Mouse (Mus musculus) embryonic facial prominence, embryonic 13.5 days (tissue): ENCODE measurements at regions not wholly inside any gene's neighbourhood (a gene's known extent, or its start where the extent isn't known, plus 50 kb on each side); places are given as distances from the start of the nearest gene placed in this dataset. TPM values are rescaled to one million over a fixed set of nuclear protein-coding genes. Genes with fewer than 3 reads are reported as not detected.

ENCODE experiments used
- ATAC-seq: fragments of 200-750 bp; cut with Nextera tagmentation; 2 replicates; pipeline ENCODE4 v1.8.0; 2017; ENCODE audit warnings: low read depth; ENCODE audit not compliant: insufficient number of reproducible peaks, insufficient read depth, low FRiP score, low TSS enrichment
- H3K27ac ChIP-seq: fragments of 300-500 bp; sonication (generic); 2 replicates; pipeline ENCODE4 v1.5.1; 2015; ENCODE audit warnings: moderate library complexity, mild to moderate bottlenecking, inconsistent platforms
- H3K27me3 ChIP-seq: fragments of 300-500 bp; sonication (generic); 2 replicates; pipeline ENCODE4 v1.6.1; 2015; ENCODE audit warnings: mild to moderate bottlenecking, inconsistent platforms
- H3K36me3 ChIP-seq: fragments of 300-500 bp; sonication (generic); 2 replicates; pipeline ENCODE4 v1.6.1; 2015; ENCODE audit warnings: mild to moderate bottlenecking, inconsistent platforms
- H3K4me1 ChIP-seq: fragments of 300-500 bp; sonication (generic); 2 replicates; pipeline ENCODE4 v1.6.1; 2015; ENCODE audit warnings: inconsistent platforms
- H3K4me2 ChIP-seq: fragments of 300-500 bp; sonication (generic); 2 replicates; pipeline ENCODE4 v1.6.1; 2015; ENCODE audit warnings: moderate library complexity, mild to moderate bottlenecking, inconsistent platforms
- H3K4me3 ChIP-seq: fragments of 300-500 bp; sonication (generic); 2 replicates; pipeline ENCODE4 v1.5.1; 2015; ENCODE audit warnings: mild to moderate bottlenecking, inconsistent platforms
- H3K9ac ChIP-seq: fragments of 300-500 bp; sonication (generic); 2 replicates; pipeline ENCODE4 v1.6.1; 2015; ENCODE audit warnings: mild to moderate bottlenecking, inconsistent platforms
- H3K9me3 ChIP-seq: fragments of 300-500 bp; sonication (generic); 2 replicates; pipeline ENCODE4 v1.6.1; 2016; ENCODE audit warnings: inconsistent platforms
- WGBS: fragments of 180-500 bp; shearing (Covaris S2); methylation state at CpG from one replicate; pipeline ENCODE4 v1.1.7; 2015; ENCODE audit warnings: mixed read lengths; 5-methylcytosine and 5-hydroxymethylcytosine counted together
- microRNA-seq: library from miRNA; unstranded; fragments of <30 nt; microRNA quantifications from one replicate; pipeline ENCODE4, GENCODE M21; 2016

DNA sequence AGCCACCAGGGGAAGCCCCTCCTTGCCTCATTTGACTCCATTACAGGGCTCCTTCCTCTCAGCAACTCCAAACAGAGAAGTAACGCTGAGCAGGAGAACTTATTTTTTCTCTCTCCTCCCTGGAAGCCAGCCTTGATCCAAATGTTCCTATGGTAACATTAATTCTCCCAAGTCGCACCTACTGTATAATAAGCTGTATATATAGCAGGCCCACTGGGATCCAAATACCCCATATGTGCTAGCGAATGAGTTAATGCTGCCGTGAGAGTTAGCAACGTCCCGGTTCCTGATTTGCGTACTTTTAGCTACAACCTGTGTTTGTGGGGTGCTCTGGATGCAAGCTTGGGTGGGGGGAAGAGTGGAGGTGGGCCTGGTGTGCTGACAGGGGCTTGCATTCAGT lies 75.4 kb upstream of the Zfp507 start:
- ATAC-seq, result no peak
- H3K4me3 ChIP-seq, result no peak overlapping the region
- no peak overlapping the region for H3K27ac ChIP-seq
- H3K9me3 ChIP-seq, result no peaks in the 10 kb centered on the region; the same call in 1 of the 2 replicates
- 0 out of 2 replicates have a peak, but pooled peaks cover 8% of the 10 kb centered on the region for H3K4me1 ChIP-seq
- 81% methylated on average over 7 of the region's 7 CpGs for WGBS
- no peaks in the 10 kb centered on the region for H3K36me3 ChIP-seq
- no peaks in the 10 kb centered on the region for H3K27me3 ChIP-seq
- H3K9ac ChIP-seq, result no peak overlapping the region
- no peak overlapping the region for H3K4me2 ChIP-seq

DNA sequence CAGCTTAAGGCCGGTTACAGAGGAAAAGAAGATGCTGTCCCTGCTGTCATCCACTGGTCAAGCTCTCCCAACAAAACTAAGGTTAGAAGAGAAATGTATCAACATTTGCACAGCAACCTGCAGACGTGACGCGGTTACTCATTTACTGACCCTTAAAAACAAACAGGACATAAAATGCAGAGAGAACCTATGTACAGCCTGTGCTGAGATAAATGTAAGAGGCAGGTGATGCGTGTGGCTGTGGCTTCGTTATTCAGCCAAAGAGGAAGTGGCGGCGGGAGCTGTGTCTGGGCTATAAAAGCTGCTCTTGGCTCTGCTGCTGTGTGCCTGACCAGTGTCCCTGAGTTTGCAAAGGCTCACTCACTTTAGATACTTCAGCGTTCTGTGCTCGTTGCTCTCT lies 58.2 kb upstream of the Zfp507 start:
- H3K4me2 ChIP-seq, result no peak overlapping the region
- ATAC-seq, result no peak
- H3K36me3 ChIP-seq, result no peaks in the 10 kb centered on the region
- H3K4me3 ChIP-seq, result no peak overlapping the region
- no peaks in the 10 kb centered on the region for H3K4me1 ChIP-seq
- no peaks in the 10 kb centered on the region for H3K27me3 ChIP-seq
- no peaks in the 10 kb centered on the region for H3K9me3 ChIP-seq
- H3K27ac ChIP-seq, result no peak overlapping the region
- no peak overlapping the region for H3K9ac ChIP-seq
- WGBS, result 78% methylated on average over 10 of the region's 10 CpGs

- H3K27me3 ChIP-seq, result no peaks in the 10 kb centered on the region
- ATAC-seq, result no peak
- no peaks in the 10 kb centered on the region for H3K36me3 ChIP-seq
- H3K4me1 ChIP-seq, result no peaks in the 10 kb centered on the region
- no peak overlapping the region for H3K4me3 ChIP-seq
- no peak overlapping the region for H3K27ac ChIP-seq
- no peak overlapping the region for H3K4me2 ChIP-seq
- no peaks in the 10 kb centered on the region for H3K9me3 ChIP-seq
- 25% methylated on average over 3 of the region's 3 CpGs for WGBS
- no peak overlapping the region for H3K9ac ChIP-seq
Observed at GRCm38 (mm10) chr7:35859601-35860000, 56.8 kb upstream of the Zfp507 start.

DNA sequence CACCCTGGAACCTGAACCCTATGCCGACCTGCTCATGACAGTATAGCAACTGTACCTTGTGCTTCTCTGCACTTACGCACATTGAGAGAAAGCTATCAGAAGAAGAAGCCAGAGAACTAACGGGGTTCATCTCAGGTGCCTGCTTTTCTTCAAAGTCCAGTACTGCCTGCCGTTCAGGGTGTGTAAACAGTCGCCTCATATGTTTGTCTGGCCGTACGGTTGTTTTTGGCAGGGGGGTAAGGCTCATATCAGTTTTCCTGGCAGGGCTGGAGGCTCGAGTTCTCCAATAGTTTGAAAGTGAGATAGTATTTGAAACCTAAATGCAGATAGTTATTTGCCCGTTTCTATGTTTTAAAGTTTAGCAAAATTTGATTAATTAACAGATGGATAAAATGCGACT lies 54.9 kb upstream of the Zfp507 start:
- no peak overlapping the region for H3K9ac ChIP-seq
- no peaks in the 10 kb centered on the region for H3K36me3 ChIP-seq
- no peak overlapping the region for H3K4me3 ChIP-seq
- H3K4me1 ChIP-seq, result no peaks in the 10 kb centered on the region
- no peaks in the 10 kb centered on the region for H3K9me3 ChIP-seq
- H3K27me3 ChIP-seq, result no peaks in the 10 kb centered on the region
- no peak overlapping the region for H3K27ac ChIP-seq
- no peak for ATAC-seq
- H3K4me2 ChIP-seq, result no peak overlapping the region
- WGBS, result 72% methylated on average over 10 of the region's 10 CpGs

Small RNAs in the stretch of these regions (microRNA-seq; reads per million reads assigned to microRNA genes)
- gene Gm23292, result not detected
